Comparison of ENCODE assay signal across 12 mouse cellular contexts in genomic region chr4:3416670-3417069, GRCm38 (mm10).
"Had no signal": no experiment of that assay in that cellular context is flagged by ENCODE, and none has a peak within 500 bp of the region (broad histone marks: within the 10 kb centered on the region; RNA-seq: fewer than 3 reads in every experiment).

No protein-coding gene starts in this region.

- H3K9ac ChIP-seq: limb, embryonic 13.5 days; liver, embryonic 14.5 days; midbrain, embryonic 13.5 days had no signal

- H3K27ac ChIP-seq: limb, embryonic 13.5 days; liver, embryonic 14.5 days; midbrain, embryonic 13.5 days had no signal

- H3K27me3 ChIP-seq: limb, embryonic 13.5 days; midbrain, embryonic 13.5 days had no signal

- H3K4me1 ChIP-seq: midbrain, embryonic 13.5 days had no signal

- ATAC-seq: lung, postnatal 0 days; midbrain, embryonic 13.5 days had no signal

- H3K4me2 ChIP-seq: limb, embryonic 13.5 days; midbrain, embryonic 13.5 days had no signal

- H3K9me3 ChIP-seq: limb, embryonic 13.5 days had no signal

- DNase-seq: kidney, adult 9 months; kidney, postnatal 10 days; left cerebral cortex, postnatal 4 days; lung, adult 2 months; right cerebral cortex, postnatal 4 days; spleen, adult 18-20 months; thymus, adult 2 months; thymus, postnatal 25 days had no signal

- H3K36me3 ChIP-seq: limb, embryonic 13.5 days; midbrain, embryonic 13.5 days had no signal

- H3K4me3 ChIP-seq: limb, embryonic 13.5 days; midbrain, embryonic 13.5 days had no signal
